Mouse (Mus musculus): ENCODE measurements around the gene Golga1.
"Not testable (repeated sequence)": the region's sequence is repeated elsewhere in the genome, so short reads cannot be mapped to it uniquely, and the experiment has no call there.

Golga1 gene

DNA sequence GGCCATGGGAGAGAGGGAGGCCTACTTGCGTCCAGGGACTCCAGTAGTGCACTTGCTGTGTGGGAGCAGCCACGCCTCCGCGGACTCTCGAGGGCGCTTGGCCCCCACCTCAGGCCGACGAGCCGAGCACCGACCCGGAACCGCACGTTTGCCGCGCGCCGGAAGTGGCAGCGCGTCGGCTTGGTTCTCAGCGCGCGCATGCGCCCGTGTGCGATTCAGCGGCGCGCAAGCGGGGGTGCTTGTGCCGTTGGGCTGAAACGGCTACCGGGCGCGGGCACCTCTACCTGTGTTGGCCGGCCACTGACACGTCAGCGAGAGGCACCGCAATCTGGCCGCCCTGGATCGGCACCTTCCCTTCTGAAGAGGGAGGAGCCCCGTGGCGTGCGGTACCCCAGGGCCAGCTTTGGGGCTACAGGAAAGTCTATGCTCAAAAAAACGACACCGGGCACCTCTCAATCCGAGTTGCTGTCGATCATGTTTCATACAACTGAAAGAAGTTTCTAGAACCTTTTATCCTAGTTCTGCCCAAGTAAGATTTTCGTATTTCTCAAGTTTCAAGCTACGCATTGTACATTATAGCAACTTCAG is at the start of gene Golga1:
Gene Golga1, minus strand, starts transcription at position 142 of the 588 bp plus-strand sequence.
- DNase-seq (ENCODE audit: low read depth, low spot score): peak; percentile 97

DNA sequence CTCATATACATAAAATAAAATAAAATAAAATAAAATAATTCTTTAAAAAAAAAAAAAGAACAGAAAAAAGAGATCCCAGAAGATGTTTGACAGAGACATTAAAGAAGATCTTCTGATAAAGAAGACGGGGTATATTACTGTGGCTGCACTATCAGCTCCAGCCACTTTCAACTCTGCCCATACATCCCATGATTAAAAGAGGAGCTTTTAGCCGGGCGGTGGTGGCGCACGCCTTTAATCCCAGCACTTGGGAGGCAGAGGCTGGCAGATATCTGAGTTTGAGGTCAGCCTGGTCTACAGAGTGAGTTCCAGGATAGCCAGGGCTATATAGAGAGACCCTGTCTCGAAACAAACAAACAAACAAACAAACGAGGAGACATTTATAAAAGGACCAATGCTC is 48.8 kb upstream of the Golga1 start:
- DNase-seq (ENCODE audit: low read depth, low spot score): no peak

DNA sequence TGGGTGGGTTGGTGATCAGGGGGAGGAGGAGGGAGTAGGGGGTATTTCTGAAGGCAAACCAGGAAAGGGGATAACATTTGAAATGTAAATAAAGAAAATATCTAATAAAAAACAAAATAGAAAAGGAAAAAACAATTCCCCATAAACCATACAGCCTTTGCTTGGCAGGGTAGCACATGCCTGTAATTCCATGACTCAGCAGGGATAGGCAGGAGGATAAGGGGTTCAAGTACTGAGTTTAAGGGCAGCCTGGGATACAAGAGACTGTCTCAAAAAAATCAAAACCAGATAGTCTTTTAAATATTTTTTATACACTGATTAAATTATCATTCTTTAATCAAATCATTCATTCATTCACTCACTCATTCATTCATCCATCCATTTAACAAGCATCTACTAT is 45.2 kb upstream of the Golga1 start:
- DNase-seq (ENCODE audit: low read depth, low spot score): no peak

DNA sequence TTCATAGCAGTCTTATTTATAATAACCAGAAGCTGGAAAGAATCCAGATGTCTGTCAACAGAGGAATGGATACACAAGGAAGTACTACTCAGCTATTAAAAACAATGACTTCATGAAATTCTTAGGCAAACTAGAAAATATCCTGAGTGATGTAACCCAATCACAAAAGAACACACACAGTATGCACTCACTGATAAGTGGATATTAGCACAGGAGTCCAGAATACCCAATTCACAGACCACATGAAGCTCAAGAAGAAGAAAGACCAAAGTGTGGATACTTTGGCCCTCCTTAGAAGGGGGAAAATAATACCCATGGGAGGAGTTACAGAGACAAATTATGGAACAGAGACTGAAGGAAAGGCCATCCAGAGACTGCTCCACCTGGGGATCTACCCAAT is 44.4 kb upstream of the Golga1 start:
- not testable (repeated sequence) for DNase-seq (ENCODE audit: low read depth, low spot score)

DNA sequence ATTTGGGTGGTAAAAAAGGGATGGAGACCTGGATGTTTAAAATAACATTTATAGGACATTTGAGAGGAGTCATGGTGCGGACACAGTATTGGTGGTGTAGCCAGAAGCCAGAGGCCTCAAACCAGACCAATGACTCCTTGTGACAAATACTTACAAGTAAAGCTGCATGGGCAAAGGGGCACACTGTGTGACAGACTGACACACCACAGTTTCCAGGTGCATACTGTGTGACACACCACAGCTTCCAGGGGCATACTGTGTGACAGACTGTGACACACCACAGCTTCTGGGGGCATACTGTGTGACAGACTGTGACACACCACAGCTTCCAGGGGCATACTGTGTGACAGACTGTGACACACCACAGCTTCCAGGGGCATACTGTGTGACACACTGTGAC is 34.6 kb upstream of the Golga1 start:
- not testable (repeated sequence) for DNase-seq (ENCODE audit: low read depth, low spot score)

DNA sequence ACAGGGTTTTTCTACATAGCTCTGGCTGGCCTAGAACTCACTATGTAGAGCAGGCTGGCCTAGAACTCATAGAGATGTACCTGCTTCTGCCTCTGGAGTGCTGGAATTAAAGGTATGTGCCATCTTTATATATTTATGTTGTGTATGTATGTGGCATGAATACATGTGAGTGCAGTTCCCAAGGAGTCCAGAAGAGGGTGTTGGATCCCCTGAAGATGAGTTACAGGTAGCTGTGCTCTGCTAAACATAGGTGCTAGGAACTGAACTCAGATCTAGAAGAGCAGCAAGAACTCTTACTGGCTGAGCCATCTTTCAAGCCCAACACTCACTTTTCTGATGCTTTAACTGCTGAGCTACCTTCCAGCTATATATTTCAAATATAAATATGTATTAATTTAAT is 32.7 kb upstream of the Golga1 start:
- DNase-seq (ENCODE audit: low read depth, low spot score): peak; percentile 21

DNA sequence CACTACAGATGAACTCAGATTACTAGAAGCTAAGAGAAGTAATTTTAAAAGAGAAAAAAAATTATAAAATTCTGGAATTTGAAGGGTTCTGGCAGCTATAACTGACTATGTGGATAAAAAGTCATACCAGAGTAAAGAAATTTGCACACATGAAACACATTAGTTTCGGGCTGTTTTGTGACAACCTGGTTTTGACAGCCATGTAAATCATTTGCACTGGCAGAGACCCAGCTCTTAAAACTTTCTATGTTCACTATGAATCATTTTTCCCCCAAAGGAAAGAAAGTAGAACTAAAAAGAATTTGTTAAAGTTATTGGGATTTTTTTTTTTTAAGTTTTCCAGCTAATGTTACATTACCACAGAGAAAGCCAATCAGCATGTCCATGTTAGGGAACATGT is 26.6 kb upstream of the Golga1 start:
- DNase-seq (ENCODE audit: low read depth, low spot score): no peak

DNA sequence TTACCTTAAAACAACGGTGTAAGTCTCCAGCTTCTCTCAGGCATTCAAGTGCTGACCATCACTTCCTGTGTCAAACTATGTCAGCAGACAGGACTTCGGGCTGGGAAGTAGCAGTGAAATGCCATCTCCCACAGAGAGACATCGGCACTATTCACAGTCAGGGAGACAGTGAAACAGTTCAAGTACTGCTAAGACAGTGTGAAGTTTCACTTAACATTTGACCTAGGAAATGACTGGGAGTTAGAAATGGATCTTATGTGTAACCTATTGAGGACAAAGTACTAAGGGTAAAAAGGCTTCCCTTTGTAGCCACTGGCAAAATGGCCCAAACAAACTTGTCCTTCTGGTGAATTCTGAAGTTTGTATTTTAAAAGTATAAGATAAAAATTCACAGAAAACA is 17.4 kb upstream of the Golga1 start:
- no peak for DNase-seq (ENCODE audit: low read depth, low spot score)

DNA sequence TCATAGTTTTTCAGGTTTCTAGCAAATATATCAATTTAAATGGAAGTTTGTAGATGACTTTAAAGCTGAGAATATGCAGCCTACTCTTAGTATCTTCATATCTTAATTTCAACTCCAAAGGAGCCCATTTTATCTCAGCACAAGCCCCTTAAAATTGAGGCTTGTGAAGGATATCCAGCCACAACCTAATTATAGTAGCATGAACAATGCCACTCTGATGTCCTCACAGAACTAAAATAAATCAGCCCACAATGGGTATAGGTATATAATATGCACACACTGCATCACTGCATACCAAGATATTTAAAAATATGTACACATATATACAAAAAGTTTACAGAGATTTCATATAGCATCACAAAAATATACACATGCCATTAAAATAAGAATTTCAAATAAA is 5.3 kb upstream of the Golga1 start:
- no peak for DNase-seq (ENCODE audit: low read depth, low spot score)

DNA sequence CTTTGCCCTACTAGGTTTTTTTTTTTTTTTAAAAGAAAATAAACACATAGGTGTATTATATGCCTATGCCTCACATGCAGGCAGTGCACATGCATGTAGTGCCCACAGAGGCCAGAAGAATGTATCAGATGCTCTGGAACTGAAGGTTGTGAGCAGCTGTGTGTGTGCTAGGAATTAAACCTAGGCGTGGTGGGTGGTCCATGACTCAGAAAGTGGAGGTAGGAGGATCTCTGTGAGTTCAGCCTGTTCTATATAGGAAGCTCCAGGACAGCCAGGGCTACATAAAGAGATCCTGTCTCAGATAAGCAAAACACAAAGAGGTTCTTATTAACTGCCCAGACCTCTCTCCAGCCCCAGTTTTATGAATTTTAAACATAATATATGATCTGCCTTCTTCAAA is 3.8 kb upstream of the Golga1 start:
- DNase-seq (ENCODE audit: low read depth, low spot score): peak; percentile 51

DNA sequence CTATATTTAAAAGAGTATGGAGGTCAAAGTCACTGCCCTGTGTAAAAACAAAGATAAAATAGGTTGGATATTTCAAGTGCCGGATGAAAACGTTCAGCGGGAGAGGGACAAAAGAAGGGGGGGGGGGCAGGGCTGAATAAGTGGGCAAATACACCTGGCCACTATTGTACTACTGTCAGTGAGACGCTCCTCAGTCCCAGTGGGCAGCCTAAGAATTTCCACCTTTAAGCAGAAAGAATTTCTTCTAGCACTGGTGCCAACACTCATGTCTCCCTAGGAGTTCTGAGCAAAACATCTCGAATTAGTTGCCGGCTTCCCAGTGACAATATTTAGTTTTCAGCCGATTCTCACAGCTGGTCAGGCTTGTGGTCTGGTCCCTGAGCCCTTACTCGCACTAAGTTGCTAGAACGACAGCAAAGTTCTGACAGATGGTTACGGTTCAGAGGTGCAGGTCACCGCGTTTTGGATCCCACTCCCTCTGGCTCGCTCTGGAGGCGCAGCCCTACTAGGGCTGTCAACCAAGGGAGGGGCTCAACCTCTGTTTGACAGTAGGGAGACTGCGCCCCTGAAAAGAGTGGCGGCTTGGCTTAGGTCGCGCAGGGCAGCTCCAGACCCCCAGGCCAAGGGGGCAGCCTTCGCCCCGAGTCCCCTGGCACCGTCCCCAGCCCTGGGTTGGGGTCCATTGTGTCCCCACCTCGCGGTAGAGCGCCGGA is 498 bp downstream of the Golga1 start:
- peak; percentile 18 for DNase-seq (ENCODE audit: low read depth, low spot score)

DNA sequence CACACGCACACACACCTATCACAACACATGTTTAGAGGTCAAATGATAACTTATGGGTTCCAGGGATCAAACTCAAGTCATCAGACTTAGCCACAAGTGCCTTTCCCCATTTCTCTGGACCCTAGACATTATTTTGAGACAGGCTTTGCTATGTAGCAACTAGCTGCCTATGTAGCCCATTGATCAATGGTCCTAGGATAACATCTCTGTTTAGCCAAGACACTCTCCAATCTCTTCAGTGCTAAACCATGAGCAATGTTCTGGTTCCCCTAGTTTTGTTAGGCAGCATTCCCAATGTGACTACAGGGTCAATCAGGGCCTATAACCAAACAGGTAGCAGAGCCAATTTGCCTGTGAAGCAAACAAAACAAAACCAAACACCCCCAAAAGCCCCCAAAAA is 16.8 kb downstream of the Golga1 start:
- DNase-seq (ENCODE audit: low read depth, low spot score): no peak

DNA sequence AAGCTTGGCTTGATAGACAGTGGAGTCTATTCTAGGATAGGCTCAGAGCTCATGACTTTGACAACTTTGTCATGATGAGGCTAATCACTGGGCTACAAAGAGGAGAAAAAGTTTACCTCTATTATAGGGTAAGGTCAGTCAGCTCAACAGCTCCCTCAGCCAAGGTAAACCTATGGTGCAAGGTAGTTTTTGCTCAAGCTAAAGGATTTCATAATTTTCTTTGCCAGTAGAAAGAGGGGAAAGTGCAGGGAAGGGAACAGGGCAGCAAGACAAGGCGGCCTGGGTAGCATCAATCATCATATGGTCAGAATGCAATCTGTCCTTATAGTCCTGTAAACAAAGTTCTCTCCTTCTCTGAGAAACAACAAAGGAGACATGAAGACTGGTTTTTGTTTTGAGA is 25.1 kb downstream of the Golga1 start:
- no peak for DNase-seq (ENCODE audit: low read depth, low spot score)

DNA sequence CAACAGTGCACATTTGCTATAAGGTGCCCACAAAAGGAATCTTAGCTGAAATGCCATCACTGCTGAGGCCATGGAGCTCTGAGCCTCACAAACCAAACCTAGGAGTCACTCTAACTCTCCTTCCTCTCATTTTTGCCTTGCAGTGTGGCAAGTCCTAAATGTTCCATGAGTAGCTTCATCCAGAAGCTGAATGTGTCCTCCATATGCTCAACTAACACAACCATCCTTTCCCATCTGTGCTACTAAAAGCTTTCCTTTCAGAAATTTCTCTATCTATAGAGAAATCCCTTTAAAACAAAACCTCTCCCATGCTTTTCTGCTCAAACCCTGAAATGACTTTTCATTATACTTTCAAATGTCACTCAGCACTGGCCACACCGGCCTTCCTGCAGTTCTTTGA is 33.7 kb downstream of the Golga1 start:
- DNase-seq (ENCODE audit: low read depth, low spot score): peak; percentile 71

DNA sequence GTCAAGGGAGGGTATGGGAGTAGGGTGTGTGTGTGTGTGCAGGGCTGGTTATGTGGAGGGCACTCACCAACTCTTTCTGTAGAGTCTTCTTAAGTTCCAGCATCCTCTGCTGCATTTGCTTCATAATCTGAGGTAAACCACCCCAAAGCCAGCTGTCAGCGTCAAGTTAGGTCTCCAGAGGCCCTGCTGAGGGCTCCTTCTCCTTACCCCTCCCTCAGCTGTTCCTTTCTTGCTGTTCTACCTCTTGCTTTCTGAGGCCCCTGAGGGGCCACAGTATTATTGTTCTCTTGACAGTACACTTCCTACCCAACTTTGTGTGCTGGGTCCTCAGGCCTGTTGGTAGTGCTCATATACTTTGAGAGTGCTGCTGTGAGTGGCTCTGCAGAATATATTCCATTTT is 45.3 kb downstream of the Golga1 start:
- DNase-seq (ENCODE audit: low read depth, low spot score): no peak

DNA sequence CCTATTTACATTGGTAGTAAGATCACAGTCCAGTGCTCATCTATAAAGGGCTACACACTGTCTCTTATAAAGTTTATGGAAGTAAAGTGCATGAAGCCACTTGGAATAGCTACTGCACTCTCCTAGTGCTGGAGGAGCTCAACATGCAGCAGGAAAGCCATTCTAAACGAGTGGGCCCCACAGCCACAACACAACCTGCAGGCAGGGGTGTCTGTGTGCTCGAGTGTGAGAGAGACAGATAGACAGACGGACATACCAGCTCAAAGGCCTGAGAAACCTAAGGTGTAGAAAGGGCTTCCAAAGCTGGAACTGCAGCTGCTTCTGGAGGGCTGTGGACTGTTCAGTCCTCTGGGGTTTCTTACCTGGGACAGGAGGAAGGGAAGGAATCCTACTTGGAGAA is 48.8 kb downstream of the Golga1 start:
- DNase-seq (ENCODE audit: low read depth, low spot score): no peak

DNA sequence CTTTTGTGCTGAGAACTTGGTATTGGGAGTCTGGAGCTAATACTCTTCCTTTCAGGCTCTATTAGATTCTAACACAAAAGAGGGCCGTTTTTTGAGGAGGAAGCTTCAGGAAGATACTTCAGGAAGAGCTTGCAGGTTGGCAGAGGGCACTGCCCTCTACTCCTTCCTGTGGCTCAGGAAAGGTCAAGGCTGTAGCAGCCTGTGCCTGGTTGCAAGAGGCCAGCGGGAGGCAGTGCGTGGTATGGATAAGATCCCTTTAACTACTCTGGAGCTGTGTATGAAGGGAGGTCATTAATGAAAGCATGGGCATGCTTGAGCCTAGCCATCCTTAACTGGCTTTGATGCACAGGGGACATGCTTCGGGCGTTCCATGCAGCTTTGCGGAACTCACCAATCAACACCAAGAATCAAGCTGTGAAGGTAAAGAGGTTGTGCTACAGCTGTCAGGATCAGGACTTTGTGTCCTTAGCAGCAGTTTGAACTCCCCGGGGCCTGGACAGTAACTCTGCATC is 52.5 kb downstream of the Golga1 start:
- DNase-seq (ENCODE audit: low read depth, low spot score): no peak

DNA sequence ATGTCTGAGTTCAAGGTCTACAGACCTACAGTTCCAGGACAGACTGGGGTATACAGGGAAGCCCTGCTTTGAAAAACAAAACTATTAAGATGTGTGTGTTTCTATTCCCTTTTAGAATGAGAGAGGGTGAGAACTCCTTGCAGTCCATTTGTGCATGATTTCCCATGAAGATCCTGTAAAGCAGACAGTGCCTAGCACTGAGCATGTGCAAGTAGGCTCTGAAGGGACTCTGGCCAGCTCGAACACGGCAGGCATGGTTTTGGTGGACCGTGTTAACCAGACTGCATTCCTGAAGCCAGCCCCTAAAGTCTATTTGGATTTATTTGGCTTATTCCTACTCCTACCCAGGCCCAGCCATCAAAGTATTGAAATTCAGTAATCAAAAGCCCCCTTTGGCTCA is 53.4 kb downstream of the Golga1 start:
- DNase-seq (ENCODE audit: low read depth, low spot score): no peak

DNA sequence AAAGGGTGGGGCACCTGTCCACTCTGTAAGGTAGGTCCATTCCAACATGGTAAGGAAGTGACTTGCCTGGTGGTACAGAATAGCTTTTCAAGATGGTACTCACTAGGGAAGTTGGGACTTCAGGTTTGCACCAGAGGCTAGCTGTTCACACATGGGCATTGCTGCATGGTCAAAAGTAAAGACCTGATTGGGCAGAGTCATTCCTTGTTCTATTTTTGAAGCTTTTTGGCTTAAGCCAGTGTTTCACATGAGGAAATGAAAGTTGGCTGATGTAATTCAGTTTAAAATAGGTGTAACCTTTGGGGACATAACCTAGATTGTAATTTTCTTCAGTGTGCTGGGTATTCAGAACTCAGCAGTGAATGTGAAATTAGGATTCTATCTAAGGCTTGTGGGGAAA is 54.1 kb downstream of the Golga1 start:
- DNase-seq (ENCODE audit: low read depth, low spot score): peak; percentile 60

DNA sequence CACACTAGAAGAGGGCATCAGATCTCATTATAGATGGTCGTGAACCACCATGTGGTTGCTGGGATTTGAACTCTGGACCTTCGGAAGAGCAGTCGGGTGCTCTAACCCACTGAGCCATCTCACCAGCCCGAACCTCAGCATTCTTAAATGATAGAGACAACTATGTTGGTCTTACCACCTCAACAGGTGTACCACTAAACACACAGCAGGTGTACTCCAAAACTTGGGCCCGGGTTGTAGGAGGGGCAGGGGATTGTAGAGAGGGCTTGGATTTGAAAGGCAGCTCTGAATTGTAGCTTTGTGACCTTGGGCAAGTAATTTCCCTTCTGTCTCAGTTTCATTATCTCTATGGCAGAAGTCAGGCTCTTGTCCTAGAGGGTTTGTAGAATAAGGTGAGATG is 55.2 kb downstream of the Golga1 start:
- not testable (repeated sequence) for DNase-seq (ENCODE audit: low read depth, low spot score)

DNA sequence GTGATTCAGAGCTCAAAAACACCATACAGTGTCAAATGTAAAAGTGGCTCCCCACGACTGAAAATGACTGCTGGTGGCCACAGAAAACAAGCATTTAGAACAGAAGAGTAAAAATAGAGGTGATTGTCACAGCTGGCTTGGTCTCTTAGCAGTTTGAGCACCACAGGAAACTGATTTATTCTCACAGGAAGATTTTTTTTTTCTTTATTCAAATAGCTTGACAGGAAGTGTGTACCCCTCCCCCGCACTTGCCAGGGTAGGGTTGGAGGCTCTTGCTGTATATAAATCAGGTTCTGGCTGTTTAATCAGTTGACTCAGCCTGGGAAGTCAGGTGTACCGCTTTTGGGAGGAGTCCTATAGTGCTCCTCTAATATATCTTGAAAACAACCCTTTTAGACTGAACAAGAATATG is 56.4 kb downstream of the Golga1 start:
- peak; percentile 74 for DNase-seq (ENCODE audit: low read depth, low spot score)

DNA sequence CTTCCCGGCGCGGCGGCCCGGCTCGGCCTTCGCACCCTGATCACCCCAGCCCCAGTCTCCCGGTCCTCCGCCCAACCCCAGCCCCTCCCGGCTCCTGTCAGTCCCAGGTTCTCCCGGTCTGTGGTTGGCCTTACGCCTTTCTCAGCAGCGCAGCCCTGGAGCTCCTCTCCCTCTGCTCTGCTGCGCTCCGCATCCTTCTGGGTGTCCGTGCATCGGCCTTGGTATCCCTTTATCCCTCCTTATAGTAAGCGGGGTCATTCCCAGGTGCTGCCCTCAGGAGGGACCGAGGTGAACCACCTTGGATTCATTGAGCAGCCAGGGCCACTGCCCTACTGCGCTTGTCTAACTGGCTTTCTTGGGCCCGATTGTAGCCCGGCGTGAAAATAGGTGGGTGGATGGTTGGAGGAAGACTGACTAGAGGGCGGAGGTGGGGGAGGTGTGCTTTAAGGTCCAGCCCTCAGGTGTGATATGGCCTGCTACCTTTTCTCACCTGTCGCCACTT is 56.9 kb downstream of the Golga1 start:
- peak; percentile 49 for DNase-seq (ENCODE audit: low read depth, low spot score)

DNA sequence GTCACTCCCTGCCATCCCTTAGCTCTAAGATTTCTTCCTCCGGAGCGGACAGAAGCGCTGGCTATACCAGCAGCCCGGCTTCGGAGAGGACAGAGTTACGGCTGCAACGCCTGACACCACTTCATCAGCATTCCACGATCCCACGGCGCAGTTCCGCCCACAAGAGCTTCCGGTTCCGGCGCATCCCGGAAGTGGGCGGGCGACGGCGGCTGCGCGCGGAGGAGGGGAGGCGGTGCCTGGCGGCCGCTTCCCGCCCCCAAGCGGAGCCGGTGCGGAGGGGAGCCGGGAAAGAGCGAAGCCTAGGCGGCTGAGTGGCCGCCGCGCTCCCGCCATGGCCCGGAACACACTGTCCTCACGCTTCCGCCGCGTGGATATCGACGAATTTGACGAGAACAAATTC is 57.5 kb downstream of the Golga1 start:
- DNase-seq (ENCODE audit: low read depth, low spot score): peak; percentile 97

Measured in brain, adult 2 months (tissue).